Mouse (Mus musculus) hindbrain, embryonic 14.5 days (tissue): ENCODE data around the gene Pdpn. TPM values are rescaled to one million over a fixed set of nuclear protein-coding genes. Genes with fewer than 3 reads are reported as not detected.
A peak's percentile ranks its signal among the peaks of the same experiment; 100 is the strongest.

Experiments
- ATAC-seq: fragments of 200-750 bp; cut with Nextera tagmentation; 2 replicates; pipeline ENCODE4 v1.8.0; 2017; ENCODE audit warnings: moderate number of reproducible peaks, mild to moderate bottlenecking, moderate TSS enrichment, moderate library complexity; ENCODE audit not compliant: low FRiP score
- DNase-seq: peaks from one replicate; pipeline ENCODE4 v3.0.0-alpha.2; 2015; ENCODE audit warnings: low spot score
- H3K27ac ChIP-seq: fragments of 300-500 bp; sonication (generic); 2 replicates; pipeline ENCODE4 v1.5.1; 2014; ENCODE audit warnings: mild to moderate bottlenecking, moderate library complexity
- H3K27me3 ChIP-seq: fragments of 300-500 bp; sonication (generic); 2 replicates; pipeline ENCODE4 v1.6.1; 2014; ENCODE audit warnings: mild to moderate bottlenecking, low read length, mixed read lengths; ENCODE audit not compliant: control insufficient read depth, insufficient read depth
- H3K36me3 ChIP-seq: fragments of 300-500 bp; sonication (generic); replicated peaks from 2 replicates; pipeline ENCODE4 v1.6.1; 2014; ENCODE audit not compliant: control insufficient read depth, insufficient read depth
- H3K4me1 ChIP-seq: fragments of 300-500 bp; sonication (generic); replicated peaks from 2 replicates; pipeline ENCODE4 v1.6.1; 2014; ENCODE audit warnings: antibody characterized with exemption, low read length, mixed read lengths; ENCODE audit not compliant: control insufficient read depth, insufficient read depth
- H3K4me2 ChIP-seq: fragments of 300-500 bp; sonication (generic); replicated peaks from 2 replicates; pipeline ENCODE4 v1.6.1; 2014; ENCODE audit warnings: mild to moderate bottlenecking, moderate library complexity
- H3K4me3 ChIP-seq: fragments of 300-500 bp; sonication (generic); replicated peaks from 2 replicates; pipeline ENCODE4 v1.5.1; 2014; ENCODE audit warnings: mild to moderate bottlenecking, low read length
- H3K9ac ChIP-seq: fragments of 300-500 bp; sonication (generic); 2 replicates; pipeline ENCODE4 v1.6.1; 2014
- H3K9me3 ChIP-seq: fragments of 300-500 bp; sonication (generic); 2 replicates; pipeline ENCODE4 v1.6.1; 2016; ENCODE audit warnings: low read length; ENCODE audit not compliant: control insufficient read depth
- WGBS: fragments of 180-500 bp; shearing (Covaris S2); extraction: QIAGEN DNeasy Blood & Tissue Kit; methylation state at CpG from one replicate; pipeline ENCODE4 v1.1.7; 2014; 5-methylcytosine and 5-hydroxymethylcytosine counted together
- polyA plus RNA-seq: library from polyadenylated mRNA; unstranded; fragments of >200 nt; fragmentation: Nextera tagmentation; extraction: Ambion mirVana; gene quantifications from 2 replicates; pipeline ENCODE4 v1.2.1, GENCODE M21; 2014

Pdpn gene
- polyA plus RNA-seq, 1 experiment from 2014 or later: 59.6 TPM

- Histone ChIP-seq H3K27ac (no peak overlapping the region), H3K9ac (no peak overlapping the region), H3K27me3 (peaks cover 11% of the 10 kb centered on the region; the same call in 1 of the 2 replicates), H3K4me3 (no peak overlapping the region), H3K36me3 (no peaks in the 10 kb centered on the region), H3K9me3 (no peaks in the 10 kb centered on the region), H3K4me2 (no peak overlapping the region), H3K4me1 (peaks cover 13% of the 10 kb centered on the region; the same call in 1 of the 2 replicates)
- 60% methylated on average over 4 of the region's 4 CpGs for WGBS
- ATAC-seq (no peak), DNase-seq (no peak)
Measured at GRCm38 (mm10) chr4:143301875-143302274, 2.5 kb upstream of the Pdpn start.

- 67% methylated on average over 5 of the region's 5 CpGs for WGBS
- Histone ChIP-seq H3K4me2 (peak overlapping the region; percentile 58; the same call in 1 of the 2 replicates), H3K27me3 (peaks cover 11% of the 10 kb centered on the region; the same call in 1 of the 2 replicates), H3K36me3 (no peaks in the 10 kb centered on the region), H3K9me3 (no peaks in the 10 kb centered on the region), H3K27ac (no peak overlapping the region), H3K4me1 (peaks cover 16% of the 10 kb centered on the region; the same call in 1 of the 2 replicates), H3K4me3 (no peak overlapping the region), H3K9ac (no peak overlapping the region)
- DNase-seq (no peak), ATAC-seq (no peak)
Measured at GRCm38 (mm10) chr4:143301042-143301441, 1.7 kb upstream of the Pdpn start.

GRCm38 (mm10) chr4:143300113-143300688, 837 bp upstream of the Pdpn start:
- Histone ChIP-seq H3K27me3 (peaks cover 11% of the 10 kb centered on the region; the same call in 1 of the 2 replicates), H3K4me1 (peaks cover 16% of the 10 kb centered on the region; the same call in 1 of the 2 replicates), H3K27ac (no peak overlapping the region), H3K4me2 (peak overlapping the region; percentile 58), H3K36me3 (no peaks in the 10 kb centered on the region), H3K4me3 (peak overlapping the region; percentile 34), H3K9ac (0 out of 2 replicates have a peak overlapping the region, but pooled peaks have one; percentile 54), H3K9me3 (no peaks in the 10 kb centered on the region)
- ATAC-seq: no peak
- no peak for DNase-seq
- 11% methylated on average over 12 of the region's 12 CpGs for WGBS

- H3K9me3 ChIP-seq: no peaks in the 10 kb centered on the region
- H3K27me3 ChIP-seq: peaks cover 11% of the 10 kb centered on the region; the same call in 1 of the 2 replicates
- 3% methylated on average over 24 of the region's 24 CpGs for WGBS
- DNase-seq: no peak
- peak overlapping the region; percentile 54 for H3K9ac ChIP-seq
- no peaks in the 10 kb centered on the region for H3K36me3 ChIP-seq
- ATAC-seq: peak; percentile 41; the same call in 1 of the 2 replicates
- peak overlapping the region; percentile 70 for H3K27ac ChIP-seq
- peak overlapping the region; percentile 58 for H3K4me2 ChIP-seq
- H3K4me1 ChIP-seq: peaks cover 16% of the 10 kb centered on the region; the same call in 1 of the 2 replicates
- H3K4me3 ChIP-seq: peak overlapping the region; percentile 34
Measured at GRCm38 (mm10) chr4:143298431-143299315, 691 bp downstream of the Pdpn start.

GRCm38 (mm10) chr4:143297016-143297556, 2.3 kb downstream of the Pdpn start:
- peak overlapping the region; percentile 64; the same call in 1 of the 2 replicates for H3K27ac ChIP-seq
- peaks cover 16% of the 10 kb centered on the region; the same call in 1 of the 2 replicates for H3K4me1 ChIP-seq
- peak overlapping the region; percentile 58 for H3K4me2 ChIP-seq
- ATAC-seq (peak; percentile 37; the same call in 1 of the 2 replicates), DNase-seq (no peak)
- H3K27me3 ChIP-seq: peaks cover 11% of the 10 kb centered on the region; the same call in 1 of the 2 replicates
- H3K4me3 ChIP-seq: peak overlapping the region; percentile 34
- H3K9me3 ChIP-seq: no peaks in the 10 kb centered on the region
- H3K9ac ChIP-seq: peak overlapping the region; percentile 32
- WGBS: 4% methylated on average over 12 of the region's 12 CpGs
- H3K36me3 ChIP-seq: no peaks in the 10 kb centered on the region

- Histone ChIP-seq H3K4me3 (0 out of 2 replicates have a peak overlapping the region, but pooled peaks have one; percentile 3), H3K36me3 (no peaks in the 10 kb centered on the region), H3K9me3 (no peaks in the 10 kb centered on the region), H3K9ac (no peak overlapping the region), H3K4me1 (peaks cover 16% of the 10 kb centered on the region; the same call in 1 of the 2 replicates), H3K27ac (no peak overlapping the region), H3K4me2 (peak overlapping the region; percentile 58), H3K27me3 (peaks cover 11% of the 10 kb centered on the region; the same call in 1 of the 2 replicates)
- WGBS: 48% methylated on average over 5 of the region's 5 CpGs
- DNase-seq (no peak), ATAC-seq (no peak)
Measured at GRCm38 (mm10) chr4:143296153-143296552, 3.2 kb downstream of the Pdpn start.

GRCm38 (mm10) chr4:143294324-143294723, 5.0 kb downstream of the Pdpn start:
- Histone ChIP-seq H3K4me2 (no peak overlapping the region), H3K9me3 (no peaks in the 10 kb centered on the region), H3K36me3 (no peaks in the 10 kb centered on the region), H3K4me3 (no peak overlapping the region), H3K27me3 (0 out of 2 replicates have a peak, but pooled peaks cover 6% of the 10 kb centered on the region), H3K4me1 (peaks cover 12% of the 10 kb centered on the region; the same call in 1 of the 2 replicates), H3K9ac (no peak overlapping the region), H3K27ac (no peak overlapping the region)
- ATAC-seq: no peak
- 74% methylated on average over 6 of the region's 6 CpGs for WGBS
- no peak for DNase-seq

GRCm38 (mm10) chr4:143288880-143289279, 10.5 kb downstream of the Pdpn start:
- DNase-seq: no peak
- Histone ChIP-seq H3K27ac (no peak overlapping the region), H3K9me3 (no peaks in the 10 kb centered on the region), H3K4me1 (0 out of 2 replicates have a peak, but pooled peaks cover 4% of the 10 kb centered on the region), H3K9ac (no peak overlapping the region), H3K36me3 (no peaks in the 10 kb centered on the region), H3K4me2 (no peak overlapping the region), H3K27me3 (no peaks in the 10 kb centered on the region), H3K4me3 (no peak overlapping the region)
- ATAC-seq: no peak
- 73% methylated on average over 7 of the region's 7 CpGs for WGBS

- H3K9ac ChIP-seq: no peak overlapping the region
- DNase-seq (no peak), ATAC-seq (no peak)
- H3K4me3 ChIP-seq: no peak overlapping the region
- no peak overlapping the region for H3K4me2 ChIP-seq
- 73% methylated on average over 6 of the region's 6 CpGs for WGBS
- no peak overlapping the region for H3K27ac ChIP-seq
- no peaks in the 10 kb centered on the region for H3K27me3 ChIP-seq
- 0 out of 2 replicates have a peak, but pooled peaks cover 4% of the 10 kb centered on the region for H3K4me1 ChIP-seq
- no peaks in the 10 kb centered on the region for H3K36me3 ChIP-seq
- H3K9me3 ChIP-seq: no peaks in the 10 kb centered on the region
Measured at GRCm38 (mm10) chr4:143288473-143288872, 10.9 kb downstream of the Pdpn start.
